Mouse (Mus musculus) myocyte (in vitro differentiated cells): ENCODE data around the gene Gucd1. TPM values are rescaled to one million over a fixed set of nuclear protein-coding genes. Genes with fewer than 3 reads are reported as not detected.

Experiments used
- H3K27me3 ChIP-seq: one replicate; pipeline ENCODE4 v1.6.1; 2011; ENCODE audit not compliant: control insufficient read depth, insufficient read depth, insufficient read length
- H3K36me3 ChIP-seq: one replicate; pipeline ENCODE4 v1.6.1; 2011; ENCODE audit not compliant: control insufficient read depth, insufficient read depth
- H3K4me2 ChIP-seq: one replicate; pipeline ENCODE4 v1.6.1; 2011; ENCODE audit warnings: low read depth, control low read depth
- H3K4me3 ChIP-seq: one replicate; pipeline ENCODE4 v1.5.1; 2011; ENCODE audit warnings: mild to moderate bottlenecking, control low read depth, moderate library complexity
- H3K79me2 ChIP-seq: one replicate; pipeline ENCODE4 v1.6.1; 2011; ENCODE audit not compliant: control insufficient read depth, insufficient read depth
- H3ac ChIP-seq: one replicate; pipeline ENCODE4 v1.6.1; 2011; ENCODE audit not compliant: control insufficient read depth, insufficient read length
- CEBPB ChIP-seq: IDR thresholded peaks from 2 replicates; pipeline ENCODE4 v1.6.1; 2011; ENCODE audit warnings: mild to moderate bottlenecking, moderate library complexity; ENCODE audit not compliant: poor library complexity, insufficient read depth, severe bottlenecking
- E2F4 ChIP-seq: IDR thresholded peaks from one replicate; pipeline ENCODE4 v1.6.1; 2011; ENCODE audit warnings: mild to moderate bottlenecking, control low read depth, moderate library complexity; ENCODE audit not compliant: insufficient read depth
- MAX ChIP-seq: IDR thresholded peaks from one replicate; pipeline ENCODE4 v1.6.1; 2011; ENCODE audit warnings: low read depth, mild to moderate bottlenecking, control low read depth
- MYOD1 ChIP-seq, 3 experiments: IDR thresholded peaks; one replicate each; pipeline ENCODE4 v1.6.1; 2011; ENCODE audit warnings: control low read depth in 2 of 3, low read depth in 2 of 3, mild to moderate bottlenecking in 2 of 3, moderate library complexity in 1 of 3; ENCODE audit not compliant: insufficient read length in 2 of 3, control insufficient read depth in 1 of 3
- MYOG ChIP-seq, 3 experiments: IDR thresholded peaks; one replicate each; pipeline ENCODE4 v1.6.1; 2011; ENCODE audit warnings: control low read depth in 2 of 3, low read depth in 2 of 3, mild to moderate bottlenecking in 2 of 3; ENCODE audit not compliant: insufficient read length in 2 of 3, control insufficient read depth in 1 of 3, insufficient read depth in 1 of 3
- POLR2A ChIP-seq: IDR thresholded peaks from one replicate; pipeline ENCODE4 v1.6.1; 2011; ENCODE audit warnings: low read depth, mild to moderate bottlenecking, control low read depth, moderate library complexity; ENCODE audit not compliant: insufficient read length
- POLR2AphosphoS2 ChIP-seq: IDR thresholded peaks from one replicate; pipeline ENCODE4 v1.6.1; 2011; ENCODE audit warnings: low read depth, control low read depth; ENCODE audit not compliant: insufficient read length
- REST ChIP-seq: IDR thresholded peaks from one replicate; pipeline ENCODE4 v1.6.1; 2011; ENCODE audit warnings: mild to moderate bottlenecking, control low read depth, moderate library complexity; ENCODE audit not compliant: insufficient read depth, insufficient read length
- SRF ChIP-seq: IDR thresholded peaks from one replicate; pipeline ENCODE4 v1.6.1; 2011; ENCODE audit warnings: low read depth; ENCODE audit not compliant: control insufficient read depth, insufficient read length
- TCF12 ChIP-seq: IDR thresholded peaks from one replicate; pipeline ENCODE4 v1.6.1; 2011; ENCODE audit warnings: mild to moderate bottlenecking, control low read depth; ENCODE audit not compliant: poor library complexity, insufficient read depth, severe bottlenecking
- TCF3 ChIP-seq: IDR thresholded peaks from one replicate; pipeline ENCODE4 v1.6.1; 2011; ENCODE audit warnings: low read depth, control low read depth; ENCODE audit not compliant: insufficient read length
- USF1 ChIP-seq: IDR thresholded peaks from one replicate; pipeline ENCODE4 v1.6.1; 2011; ENCODE audit warnings: low read depth, mild to moderate bottlenecking, control low read depth, moderate library complexity
- polyA plus RNA-seq: library from polyadenylated mRNA; unstranded; fragments of >200 nt; fragmentation: generic; extraction: Trizol; gene quantifications from one replicate; pipeline ENCODE4 v1.2.1, GENCODE M21; 2012; ENCODE audit warnings: missing spikeins

Gene Gucd1
- polyA plus RNA-seq, 1 experiment: 17.5 TPM

GRCm38 (mm10) chr10:75324391-75324790 is 193.4 kb downstream of the Gucd1 start:
- H3K4me3 ChIP-seq: no peak overlapping the region
- TF ChIP-seq SRF (no peak), MAX (no peak), POLR2AphosphoS2 (no peak), TCF3 (no peak), TCF12 (no peak), MYOG (IDR thresholded peaks at IDR 0.05; ENCODE audit: control insufficient read depth in 1 of 3, insufficient read depth in 1 of 3, insufficient read length in 2 of 3, low read depth in 2 of 3) (no peak)
- no peak overlapping the region for H3ac ChIP-seq
- no peaks in the 10 kb centered on the region for H3K79me2 ChIP-seq
- no peaks in the 10 kb centered on the region for H3K36me3 ChIP-seq
- no peak overlapping the region for H3K4me2 ChIP-seq
- H3K27me3 ChIP-seq: no peaks in the 10 kb centered on the region

GRCm38 (mm10) chr10:75323986-75324385 is 193.8 kb downstream of the Gucd1 start:
- no peak overlapping the region for H3ac ChIP-seq
- H3K36me3 ChIP-seq: no peaks in the 10 kb centered on the region
- H3K27me3 ChIP-seq: no peaks in the 10 kb centered on the region
- TF ChIP-seq MYOG (IDR thresholded peaks at IDR 0.05; ENCODE audit: control insufficient read depth in 1 of 3, insufficient read depth in 1 of 3, insufficient read length in 2 of 3, low read depth in 2 of 3) (no peak), POLR2A (no peak), MYOD1 (IDR thresholded peaks at IDR 0.05; ENCODE audit: control insufficient read depth in 1 of 3, insufficient read length in 2 of 3, low read depth in 2 of 3) (no peak), POLR2AphosphoS2 (no peak), MAX (no peak), SRF (no peak), REST (no peak), TCF12 (no peak), TCF3 (no peak), CEBPB (no peak)
- no peaks in the 10 kb centered on the region for H3K79me2 ChIP-seq
- no peak overlapping the region for H3K4me3 ChIP-seq
- no peak overlapping the region for H3K4me2 ChIP-seq

GRCm38 (mm10) chr10:75322966-75323365 is 194.8 kb downstream of the Gucd1 start:
- no peaks in the 10 kb centered on the region for H3K27me3 ChIP-seq
- no peaks in the 10 kb centered on the region for H3K36me3 ChIP-seq
- no peak overlapping the region for H3K4me2 ChIP-seq
- TF ChIP-seq POLR2A (no peak), MYOD1 (IDR thresholded peaks at IDR 0.05; ENCODE audit: control insufficient read depth in 1 of 3, insufficient read length in 2 of 3, low read depth in 2 of 3) (no peak), TCF12 (no peak), MAX (no peak), CEBPB (no peak), USF1 (no peak), REST (no peak), MYOG (IDR thresholded peaks at IDR 0.05; ENCODE audit: control insufficient read depth in 1 of 3, insufficient read depth in 1 of 3, insufficient read length in 2 of 3, low read depth in 2 of 3) (no peak), TCF3 (no peak), SRF (no peak), POLR2AphosphoS2 (no peak), E2F4 (no peak)
- no peak overlapping the region for H3ac ChIP-seq
- H3K79me2 ChIP-seq: no peaks in the 10 kb centered on the region
- no peak overlapping the region for H3K4me3 ChIP-seq

GRCm38 (mm10) chr10:75320321-75320720 is 197.5 kb downstream of the Gucd1 start:
- no peak overlapping the region for H3ac ChIP-seq
- H3K79me2 ChIP-seq: no peaks in the 10 kb centered on the region
- no peak overlapping the region for H3K4me3 ChIP-seq
- no peak overlapping the region for H3K4me2 ChIP-seq
- peaks cover 6% of the 10 kb centered on the region for H3K27me3 ChIP-seq
- no peak for TF ChIP-seq POLR2AphosphoS2
- TF ChIP-seq POLR2A: no peak
- no peak for TF ChIP-seq MAX
- TF ChIP-seq TCF3: no peak
- TF ChIP-seq USF1: no peak
- TF ChIP-seq MYOD1 (IDR thresholded peaks at IDR 0.05; ENCODE audit: control insufficient read depth in 1 of 3, insufficient read length in 2 of 3, low read depth in 2 of 3): no peak
- TF ChIP-seq E2F4: no peak
- TF ChIP-seq SRF: no peak
- TF ChIP-seq TCF12: no peak
- no peak for TF ChIP-seq REST
- TF ChIP-seq MYOG (IDR thresholded peaks at IDR 0.05; ENCODE audit: control insufficient read depth in 1 of 3, insufficient read depth in 1 of 3, insufficient read length in 2 of 3, low read depth in 2 of 3): no peak
- TF ChIP-seq CEBPB: no peak
- H3K36me3 ChIP-seq: no peaks in the 10 kb centered on the region

GRCm38 (mm10) chr10:75318206-75318605 is 199.6 kb downstream of the Gucd1 start:
- no peaks in the 10 kb centered on the region for H3K79me2 ChIP-seq
- H3K36me3 ChIP-seq: no peaks in the 10 kb centered on the region
- no peak overlapping the region for H3K4me2 ChIP-seq
- TF ChIP-seq SRF (no peak), MYOG (IDR thresholded peaks at IDR 0.05; ENCODE audit: control insufficient read depth in 1 of 3, insufficient read depth in 1 of 3, insufficient read length in 2 of 3, low read depth in 2 of 3) (no peak), USF1 (no peak), TCF3 (no peak), E2F4 (no peak), POLR2AphosphoS2 (no peak), MAX (no peak), CEBPB (no peak), POLR2A (no peak), TCF12 (no peak), REST (no peak), MYOD1 (IDR thresholded peaks at IDR 0.05; ENCODE audit: control insufficient read depth in 1 of 3, insufficient read length in 2 of 3, low read depth in 2 of 3) (no peak)
- H3ac ChIP-seq: no peak overlapping the region
- no peak overlapping the region for H3K4me3 ChIP-seq
- H3K27me3 ChIP-seq: peaks cover 6% of the 10 kb centered on the region
